Comparison of ENCODE assay signal across 16 mouse cellular contexts in the genomic region with DNA sequence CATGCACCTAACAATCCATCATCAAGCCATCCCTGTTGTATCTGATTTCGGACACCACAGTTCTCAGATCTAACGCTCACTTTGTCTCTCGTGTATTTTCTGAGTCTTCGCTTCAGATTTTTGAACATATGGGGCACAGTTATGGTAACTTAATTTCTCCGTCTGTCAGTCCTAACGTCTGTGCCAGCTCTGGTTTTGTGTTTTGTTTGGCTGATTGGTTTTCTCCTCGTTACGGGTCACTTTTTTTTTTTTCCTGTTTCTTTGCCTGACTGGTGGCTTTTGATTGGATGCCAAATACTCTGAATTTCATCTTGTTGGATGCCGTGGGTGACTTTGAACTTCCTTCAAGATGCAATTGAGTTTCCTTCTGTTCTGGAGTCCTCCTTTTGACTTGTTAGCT. TPM values are rescaled to one million over a fixed set of nuclear protein-coding genes. Genes with fewer than 3 reads are reported as not detected.
"Had no signal": no experiment of that assay in that cellular context is flagged by ENCODE, and none has a peak within 500 bp of the region (broad histone marks: within the 10 kb centered on the region; RNA-seq: fewer than 3 reads in every experiment).

No protein-coding gene starts in this region.

- H3K9me3 ChIP-seq: liver, embryonic 15.5 days; midbrain, embryonic 13.5 days; neural tube, embryonic 12.5 days had no signal

- H3K27ac ChIP-seq: liver, embryonic 15.5 days; midbrain, embryonic 13.5 days; neural tube, embryonic 12.5 days; stomach, postnatal 0 days had no signal

- H3K9ac ChIP-seq: liver, embryonic 15.5 days; midbrain, embryonic 13.5 days; neural tube, embryonic 12.5 days had no signal

- DNase-seq: kidney, adult 18-20 months; kidney, postnatal 10 days; kidney, postnatal 4 days; left cerebral cortex, postnatal 4 days; lung, adult 2 months; lung, postnatal 36 days; thymus, postnatal 4 days had no signal

- H3K4me3 ChIP-seq: liver, embryonic 15.5 days; midbrain, embryonic 13.5 days; neural tube, embryonic 12.5 days had no signal

- ATAC-seq: lung, postnatal 0 days; midbrain, embryonic 13.5 days had no signal

- H3K4me2 ChIP-seq: liver, embryonic 11.5 days; liver, embryonic 15.5 days; midbrain, embryonic 13.5 days; neural tube, embryonic 12.5 days had no signal

- H3K4me1 ChIP-seq: liver, embryonic 15.5 days had no signal

- H3K36me3 ChIP-seq: liver, embryonic 15.5 days; midbrain, embryonic 13.5 days; neural tube, embryonic 12.5 days had no signal

- H3K27me3 ChIP-seq: liver, embryonic 15.5 days; neural tube, embryonic 12.5 days had no signal

RNA-seq across cellular contexts. Expression of gene Twist2, which starts 48.3 kb away (rescaled TPM):
- total RNA-seq: megakaryocyte progenitor cell, adult 5-6 weeks; monocyte, adult 5-6 weeks; neutrophil, adult 5-6 weeks had no signal
